Mouse (Mus musculus): ENCODE results near the gene Gm21882. TPM values are rescaled to one million over a fixed set of nuclear protein-coding genes. Genes with fewer than 3 reads are reported as not detected.
"Not testable (repeated sequence)": the region's sequence is repeated elsewhere in the genome, so short reads cannot be mapped to it uniquely, and the experiment has no call there.

Gm21882 gene
- polyA plus RNA-seq (2015; fragmentation: Nextera tagmentation; extraction: Ambion mirVana) = not detected in 2 replicates

GRCm38 (mm10) chrY:40381423-40381822 is at the start of gene Gm21882:
Gene Gm21882 (minus strand): TSS chrY:40381523.
- H3K9me3 ChIP-seq (ENCODE audit: low read length); H3K9ac ChIP-seq (replicated peaks; ENCODE audit: low read depth); H3K4me2 ChIP-seq (replicated peaks; ENCODE audit: low read depth, low read length); H3K4me3 ChIP-seq (ENCODE audit: low read depth, low read length); H3K27ac ChIP-seq (ENCODE audit: low read length); DNase-seq (ENCODE audit: low spot score); ATAC-seq; H3K36me3 ChIP-seq (ENCODE audit: insufficient read depth, low read length); H3K27me3 ChIP-seq (replicated peaks; ENCODE audit: insufficient read depth, low read length); H3K4me1 ChIP-seq (ENCODE audit: insufficient read depth, low read depth, low read length): not testable (repeated sequence)
- 50% methylated on average over 1 of the region's 1 CpGs for WGBS

Other genes with a start within 250 kb of the Gm21882 start
- gene Gm21865, start 64.6 kb downstream of the Gm21882 start, polyA plus RNA-seq (2015; fragmentation: Nextera tagmentation; extraction: Ambion mirVana) = not detected in 2 replicates

All from lung, postnatal 0 days (tissue).